Mouse (Mus musculus) adrenal gland, postnatal 36 days (tissue): ENCODE data around the gene Ndufb2. TPM values are rescaled to one million over a fixed set of nuclear protein-coding genes. Genes with fewer than 3 reads are reported as not detected.

ENCODE experiments used
- DNase-seq, 2 experiments: peaks; one replicate each; pipeline ENCODE4 v3.0.0; 2021; ENCODE audit warnings: mixed read lengths in 1 of 2
- total RNA-seq, 2 experiments: library from RNA; stranded (reverse); gene quantifications; 2 replicates each; pipeline ENCODE4 v1.2.3; 2021

The Ndufb2 gene
- total RNA-seq, 2 experiments from 2014 or later, result 225 to 242 TPM

DNA sequence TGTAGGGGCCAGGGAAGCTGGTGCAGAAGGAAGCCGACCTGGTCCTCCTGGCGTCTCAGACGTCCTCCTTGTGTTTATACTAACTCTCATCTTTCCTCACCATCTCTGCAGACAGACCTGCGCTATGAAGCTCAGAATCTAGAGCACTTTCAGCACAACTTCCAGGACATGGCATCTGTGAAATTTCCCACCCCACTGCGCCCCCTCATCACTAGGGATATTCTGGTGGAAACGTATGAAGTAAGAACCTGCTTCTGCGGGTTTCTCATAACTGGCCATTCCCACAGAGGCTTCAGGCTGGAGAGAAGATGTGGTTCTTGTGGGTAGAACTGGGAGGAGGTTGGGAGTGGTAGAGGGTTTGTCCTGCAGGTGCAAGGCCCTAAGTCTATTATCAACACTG is 12.8 kb upstream of the Ndufb2 start:
- DNase-seq, result no peak

DNA sequence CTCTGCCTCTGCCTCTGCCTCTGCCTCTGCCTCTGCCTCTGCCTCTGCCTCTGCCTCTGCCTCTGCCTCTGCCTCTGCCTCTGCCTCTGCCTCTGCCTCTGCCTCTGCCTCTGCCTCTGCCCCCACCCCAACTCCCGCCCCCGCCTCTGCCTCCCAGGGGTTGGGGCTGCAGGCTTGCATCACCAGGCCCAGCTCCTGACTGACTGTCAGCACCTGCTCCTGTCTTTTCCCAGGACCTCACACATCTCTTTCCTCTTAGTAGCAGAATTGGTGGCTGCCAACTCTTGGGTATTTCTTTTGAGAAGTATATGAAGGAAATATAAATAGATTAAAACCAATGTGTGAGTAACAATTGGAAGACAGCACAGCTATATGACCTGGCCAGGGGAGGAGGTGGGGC is 11.8 kb upstream of the Ndufb2 start:
- no peak for DNase-seq

DNA sequence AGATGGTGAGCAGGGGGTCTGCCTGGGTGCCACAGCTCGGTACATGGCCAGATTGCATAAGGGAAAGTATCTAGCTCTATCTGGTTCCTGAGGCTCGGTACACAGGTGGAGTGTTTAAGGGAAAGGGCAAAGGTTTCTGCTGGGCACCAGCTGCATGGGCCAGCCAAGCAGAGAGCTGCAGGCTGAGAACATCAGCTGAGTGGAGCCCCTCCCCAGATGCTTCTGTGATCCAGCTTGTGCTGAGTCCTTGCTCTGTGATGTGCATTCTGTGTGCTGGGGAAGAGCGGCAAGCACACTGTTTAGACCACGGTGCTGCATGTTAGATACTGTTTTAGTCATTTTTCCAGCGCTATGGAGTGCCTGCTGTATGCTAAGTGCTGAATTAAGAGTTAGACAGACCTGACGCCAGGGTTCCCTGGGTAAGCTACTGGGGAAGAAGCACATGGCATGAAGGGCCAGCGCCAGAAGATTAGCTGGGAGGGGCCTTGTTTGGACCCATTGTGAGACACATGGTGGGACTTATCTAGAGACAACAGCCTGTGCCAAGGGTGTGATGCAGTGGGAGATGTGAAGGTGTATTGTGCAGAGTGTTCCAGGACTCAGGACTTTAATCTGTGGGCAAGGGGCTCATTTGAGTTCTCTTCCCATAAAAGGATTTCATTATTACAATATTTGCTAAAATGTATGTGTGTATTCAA is 11.1 kb upstream of the Ndufb2 start:
- DNase-seq, result no peak

DNA sequence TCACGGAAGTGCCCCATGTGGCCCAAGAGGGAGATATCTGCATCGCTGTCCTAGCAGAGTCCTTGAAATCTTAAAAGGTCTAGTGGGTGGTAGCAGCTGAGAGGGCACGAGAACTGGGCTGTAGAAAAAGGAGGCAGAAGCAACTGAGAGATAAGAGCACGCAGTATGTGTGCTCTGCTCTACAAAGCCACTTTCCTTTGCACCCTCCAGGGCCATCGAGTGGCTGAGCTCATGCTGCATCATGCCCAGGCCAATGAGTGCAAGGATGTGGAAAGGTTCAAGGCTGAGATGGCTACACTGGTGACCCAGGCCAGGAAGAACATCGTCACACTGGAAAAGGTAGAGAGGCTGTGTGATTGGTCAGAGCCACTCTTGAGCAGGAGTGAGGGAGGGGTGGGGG is 6.9 kb upstream of the Ndufb2 start, which contains the start of gene Gm42420:
Gene Gm42420 (plus strand): TSS at position 237 of the 400 bp plus-strand sequence.
- peak; percentile 46 to 48 for DNase-seq

DNA sequence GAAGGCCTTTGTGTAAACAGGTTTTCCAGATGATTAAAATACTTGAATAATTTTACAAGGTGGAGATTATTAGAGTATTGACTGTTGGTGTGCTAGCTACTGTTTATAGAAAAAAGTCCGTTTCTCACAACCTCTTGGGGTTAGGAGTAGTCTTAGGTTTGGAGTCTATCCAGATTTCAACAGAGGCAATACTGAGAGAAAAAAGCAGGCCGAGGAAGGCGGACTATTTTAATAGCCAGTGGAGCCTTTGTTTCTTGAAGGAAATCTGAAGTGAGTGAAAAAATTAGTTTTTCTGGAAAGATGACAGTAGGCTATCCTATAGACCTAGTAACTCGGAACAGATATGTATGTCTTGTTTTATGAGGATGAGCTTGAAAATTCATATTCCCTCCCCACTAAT is 893 bp upstream of the Ndufb2 start:
- no peak for DNase-seq

DNA sequence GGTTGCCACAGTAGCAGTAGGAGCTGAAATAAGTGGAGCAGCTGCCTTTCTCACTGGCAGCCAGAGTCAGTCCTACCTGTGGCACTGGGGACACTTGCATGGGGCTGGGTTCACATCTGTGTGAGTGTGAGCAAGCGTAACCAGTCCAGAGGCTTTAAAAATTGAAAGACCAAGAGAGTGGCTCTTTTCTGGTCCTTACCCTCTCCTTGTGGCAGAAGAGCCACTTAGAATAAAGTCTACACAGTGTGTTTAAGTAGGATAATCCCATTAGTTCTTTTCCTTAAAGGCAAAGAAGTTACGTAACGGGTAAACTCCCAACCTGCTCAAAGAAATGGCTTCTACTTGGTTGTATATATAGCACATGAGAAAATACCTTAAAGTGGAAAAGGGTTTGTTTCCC is 8.5 kb downstream of the Ndufb2 start:
- no peak for DNase-seq

DNA sequence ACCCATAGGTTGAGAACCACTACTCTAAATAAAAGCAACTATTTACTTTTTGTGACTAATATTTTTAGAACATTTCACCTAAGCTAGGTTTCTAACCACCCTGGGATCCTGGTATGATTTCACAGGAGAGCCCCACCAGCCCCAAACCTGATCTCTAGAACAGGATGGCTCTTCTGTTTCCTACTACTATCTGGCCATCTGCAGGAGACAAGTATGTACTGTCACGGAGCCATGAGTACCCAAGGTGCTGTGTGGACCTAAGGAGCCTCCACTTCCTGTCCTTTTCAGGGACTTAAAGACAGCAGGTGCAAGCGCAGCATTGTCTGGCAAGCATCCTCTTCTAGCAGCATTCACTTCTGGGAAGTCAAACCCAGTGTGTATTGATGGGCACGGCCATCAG is 9.5 kb downstream of the Ndufb2 start:
- DNase-seq, result no peak

DNA sequence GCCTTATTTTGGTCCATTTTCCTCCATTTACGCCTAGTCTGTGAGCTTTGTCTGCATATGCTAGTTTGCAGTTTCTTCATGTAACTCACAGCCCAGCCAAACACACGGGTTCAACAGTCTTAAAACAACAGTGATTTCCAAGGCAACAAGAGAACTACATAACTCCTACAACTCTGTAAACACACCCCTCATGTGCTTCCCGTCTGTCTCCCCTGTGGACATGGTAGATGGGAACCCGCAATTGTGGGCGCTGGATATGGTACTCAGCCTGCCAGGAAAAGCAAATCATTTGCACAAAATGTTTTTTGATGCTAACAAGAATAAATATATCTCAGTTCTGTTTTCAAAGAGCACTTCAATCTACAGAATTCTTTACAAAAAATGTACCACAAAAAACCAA is 12.2 kb downstream of the Ndufb2 start:
- no peak for DNase-seq

DNA sequence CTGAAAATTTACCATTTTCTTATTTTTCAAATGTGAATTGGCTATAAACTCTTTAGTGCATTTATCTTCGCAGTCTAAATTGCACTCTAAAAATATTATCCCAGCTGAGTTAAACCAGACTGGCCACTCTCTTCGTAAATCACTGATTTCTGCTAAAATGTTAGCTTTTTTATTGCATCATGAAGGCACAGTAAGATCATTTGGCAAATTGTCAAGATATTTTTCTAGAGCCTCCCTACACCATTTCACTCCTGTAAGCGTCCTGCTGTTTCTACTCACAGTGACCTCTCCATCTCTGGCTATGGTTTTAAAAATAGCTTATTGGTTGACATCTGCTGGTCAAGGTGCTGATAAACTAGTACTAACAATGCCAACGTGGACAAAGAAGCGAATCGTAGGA is 13.7 kb downstream of the Ndufb2 start:
- DNase-seq, result no peak

DNA sequence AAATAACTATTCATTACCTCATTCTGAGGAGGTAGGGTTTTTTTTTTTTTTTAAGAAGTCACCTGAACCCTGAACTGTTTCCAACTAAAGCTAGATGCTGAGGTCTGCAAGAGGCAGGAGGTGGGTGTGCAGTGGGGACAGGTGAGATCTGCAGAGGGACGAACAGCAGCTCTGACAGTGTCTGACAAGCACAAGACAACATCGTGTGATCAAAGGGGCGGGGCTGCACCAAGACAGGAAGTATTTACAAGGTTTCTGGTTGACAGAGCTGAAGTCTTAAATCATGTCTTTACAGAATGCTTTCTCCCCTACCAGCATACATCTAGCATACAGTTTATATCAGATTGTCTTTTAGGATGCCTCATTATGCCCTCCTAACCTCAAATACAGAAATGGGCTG is 14.5 kb downstream of the Ndufb2 start:
- no peak for DNase-seq

DNA sequence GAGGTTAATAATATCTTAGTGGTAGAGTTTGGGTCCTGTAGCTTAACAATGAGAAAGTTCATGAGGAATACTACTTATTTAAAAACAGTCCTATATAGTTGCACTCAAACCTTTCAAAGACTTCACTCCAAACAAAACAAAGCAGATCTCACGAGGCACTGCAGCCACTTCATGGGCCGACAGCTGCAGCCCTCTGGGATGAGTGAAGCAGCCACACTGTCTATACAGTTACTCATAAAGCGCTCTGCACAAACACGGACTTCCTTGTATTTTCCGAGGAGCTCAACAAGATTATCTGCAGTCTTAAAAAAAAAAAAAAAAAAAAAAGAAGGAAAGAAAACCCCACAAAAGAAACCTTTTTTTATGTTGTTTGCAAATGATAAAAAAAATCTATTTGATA is 15.0 kb downstream of the Ndufb2 start:
- DNase-seq, result no peak

DNA sequence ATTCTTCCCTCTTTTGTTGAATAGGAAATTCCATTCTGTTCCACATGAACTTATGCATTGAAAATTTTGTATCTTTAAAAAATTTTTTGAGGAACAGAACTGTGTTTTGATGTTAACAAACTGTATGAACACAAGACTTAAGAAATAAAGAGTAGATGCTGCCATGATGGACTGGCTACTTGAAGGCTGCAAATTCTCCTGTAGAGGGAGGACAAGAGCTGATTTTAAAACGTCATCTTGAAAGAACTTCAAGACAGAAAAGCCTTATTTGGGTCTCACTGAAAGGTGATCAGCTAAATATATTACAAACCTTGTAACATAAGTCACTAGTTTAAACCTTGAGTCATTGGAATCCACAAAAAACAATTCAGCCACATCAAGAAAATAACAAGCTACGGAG is 17.8 kb downstream of the Ndufb2 start:
- DNase-seq, result no peak

DNA sequence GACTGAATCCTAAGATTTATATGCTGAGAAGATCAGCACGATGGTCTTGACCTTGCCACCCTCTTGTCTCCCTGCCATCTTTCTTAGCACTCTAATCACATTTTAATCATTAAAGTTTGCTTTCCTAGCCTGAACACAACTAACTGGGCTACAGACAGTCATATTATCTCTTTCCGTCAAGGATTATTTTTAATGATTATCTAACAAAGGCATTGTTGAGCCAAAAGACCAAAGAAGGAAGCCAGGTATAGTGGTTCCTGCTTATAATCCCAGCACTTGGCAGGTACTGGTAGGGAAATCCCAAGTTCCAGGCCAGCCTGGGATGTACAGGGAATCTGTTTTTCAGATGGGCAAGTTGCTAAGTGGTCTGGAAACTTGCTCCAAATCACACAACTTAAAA is 18.9 kb downstream of the Ndufb2 start:
- no peak for DNase-seq

Other genes starting within 250 kb of the Ndufb2 start
- 10 to 100 TPM; 38.9 to 39.5 TPM for gene Slc37a3, start 214.9 kb upstream of the Ndufb2 start, total RNA-seq
- under 1 TPM; 0.40 to 0.59 TPM for gene Rab19, start 211.4 kb upstream of the Ndufb2 start, total RNA-seq
- gene Mkrn1, start 172.1 kb upstream of the Ndufb2 start, total RNA-seq, result 10 to 100 TPM; 76.0 to 89.5 TPM
- gene Dennd2a, start 34.7 kb upstream of the Ndufb2 start, total RNA-seq, result 10 to 100 TPM; 10.0 to 13.6 TPM
- 10 to 100 TPM; 21.4 to 26.9 TPM for gene Adck2, start 18.7 kb upstream of the Ndufb2 start, total RNA-seq
- gene Gm42420, start 6.8 kb upstream of the Ndufb2 start, total RNA-seq, result 1 to 10 TPM in 1 of 2 experiments, not detected in 1; 1.1 TPM
- 10 to 100 TPM; 40.2 to 41.4 TPM for gene Braf, start 132.9 kb downstream of the Ndufb2 start, total RNA-seq
- 10 to 100 TPM; 71.1 to 84.6 TPM for gene Mrps33, start 218.4 kb downstream of the Ndufb2 start, total RNA-seq